In the genomic region with DNA sequence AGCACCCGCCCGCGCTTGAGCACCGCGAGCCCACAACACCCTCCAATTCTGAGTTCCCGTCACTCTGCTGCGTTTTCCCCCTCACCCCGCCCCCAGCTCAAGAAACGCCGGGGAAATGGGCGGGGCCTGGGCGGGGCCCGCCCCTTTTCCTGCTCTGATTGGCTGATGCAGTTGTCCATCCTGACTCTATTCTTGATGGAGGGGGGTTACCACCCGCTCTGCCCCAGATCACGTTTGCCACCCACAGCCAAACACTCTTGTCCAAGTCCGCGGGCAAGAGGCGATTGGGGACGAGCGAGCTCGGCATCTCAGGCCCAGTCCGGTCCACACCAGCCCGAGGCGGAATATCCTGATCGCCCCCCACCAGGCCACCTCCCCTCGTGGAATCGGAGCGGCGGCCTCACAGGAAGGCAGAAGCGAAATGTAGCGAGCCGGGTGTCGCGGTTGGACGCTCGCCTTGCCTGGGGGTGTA, we compare ENCODE assay signal across 8 mouse cellular contexts. TPM values are rescaled to one million over a fixed set of nuclear protein-coding genes. Genes with fewer than 3 reads are reported as not detected.
A peak's percentile ranks its signal among the peaks of the same experiment; 100 is the strongest.
DNase-seq lines count a peak whose midpoint lies in the region; ATAC-seq lines count a peak whose summit lies in the region.

No protein-coding gene starts in this region.

- DNase-seq in B cell, adult 2 months, result peak; percentile 95 to 96
- peak; percentile 98 for DNase-seq in brain, adult 2 months (ENCODE audit: low read depth, low spot score)
- peak; percentile 98 for DNase-seq in heart, embryonic 10.5 days (ENCODE audit: low spot score)
- DNase-seq in liver, result peak; percentile 96
- peak; percentile 88 to 95 for DNase-seq in spleen, postnatal 4 days (ENCODE audit: low spot score in 2 of 2)

- WGBS in heart, embryonic 10.5 days, result under 1% methylated on average over 36 of the region's 36 CpGs
- under 1% methylated on average over 36 of the region's 36 CpGs for WGBS in kidney, embryonic 15.5 days

- H3K9me3 ChIP-seq in heart, embryonic 10.5 days, result no peaks in the 10 kb centered on the region
- no peaks in the 10 kb centered on the region for H3K9me3 ChIP-seq in kidney, embryonic 15.5 days (replicated peaks)

- peak overlapping the region; percentile 69 for H3K9ac ChIP-seq in kidney, embryonic 15.5 days

- peak overlapping the region; percentile 94 for H3K27ac ChIP-seq in heart, embryonic 10.5 days
- H3K27ac ChIP-seq in kidney, embryonic 15.5 days, result peak overlapping the region; percentile 91

- H3K27me3 ChIP-seq in heart, embryonic 10.5 days (ENCODE audit: insufficient read depth, poor library complexity, severe bottlenecking), result 0 out of 2 replicates have a peak, but pooled peaks cover 4% of the 10 kb centered on the region
- no peaks in the 10 kb centered on the region for H3K27me3 ChIP-seq in kidney, embryonic 15.5 days

- H3K4me3 ChIP-seq in heart, embryonic 10.5 days, result peak overlapping the region; percentile 88
- H3K4me3 ChIP-seq in kidney, embryonic 15.5 days (replicated peaks), result peak overlapping the region; percentile 88

- peak; percentile 82 for ATAC-seq in erythroblast, adult 5-6 weeks (replicated peaks; ENCODE audit: low FRiP score, poor library complexity, severe bottlenecking)
- peak; percentile 94 for ATAC-seq in kidney, embryonic 15.5 days (replicated peaks; ENCODE audit: low FRiP score)
- peak; percentile 90 for ATAC-seq in monocyte, adult 5-6 weeks (replicated peaks; ENCODE audit: insufficient number of reproducible peaks, low FRiP score, low TSS enrichment, poor library complexity, severe bottlenecking)

- H3K36me3 ChIP-seq in heart, embryonic 10.5 days, result peaks cover 18% of the 10 kb centered on the region
- H3K36me3 ChIP-seq in kidney, embryonic 15.5 days, result peaks cover 21% of the 10 kb centered on the region

- peak overlapping the region; percentile 85 for H3K4me2 ChIP-seq in kidney, embryonic 15.5 days

- H3K4me1 ChIP-seq in heart, embryonic 10.5 days, result peaks cover 25% of the 10 kb centered on the region
- peaks cover 31% of the 10 kb centered on the region for H3K4me1 ChIP-seq in kidney, embryonic 15.5 days

RNA-seq across cellular contexts. Expression of a gene that starts 0.5 kb away (rescaled TPM):
- total RNA-seq in erythroblast, adult 5-6 weeks (2015; ENCODE audit: low replicate concordance), result 0.96 and 1.3 TPM in 2 replicates
- total RNA-seq in erythroblast, adult 5-6 weeks (2017; ENCODE audit: low replicate concordance), result 0.56 TPM in 1 of 2 replicates, not detected in the other
- polyA plus RNA-seq in heart, embryonic 10.5 days (2016; fragmentation: Nextera tagmentation; extraction: Ambion mirVana), result 8.8 and 9.6 TPM in 2 replicates
- 12.7 and 15.5 TPM in 2 replicates for polyA plus RNA-seq in kidney, embryonic 15.5 days (2015; fragmentation: Nextera tagmentation; extraction: Ambion mirVana)
- total RNA-seq in monocyte, adult 5-6 weeks (2017), result 8.2 to 13.5 TPM (median 11.8 TPM) in 3 replicates

RNA-seq across cellular contexts. Expression of a gene that starts 30.6 kb away (rescaled TPM):
- total RNA-seq in erythroblast, adult 5-6 weeks (2015; ENCODE audit: low replicate concordance), result not detected in 2 replicates
- total RNA-seq in erythroblast, adult 5-6 weeks (2017; ENCODE audit: low replicate concordance), result not detected in 2 replicates
- 2.1 and 3.1 TPM in 2 replicates for polyA plus RNA-seq in heart, embryonic 10.5 days (2016; fragmentation: Nextera tagmentation; extraction: Ambion mirVana)
- polyA plus RNA-seq in kidney, embryonic 15.5 days (2015; fragmentation: Nextera tagmentation; extraction: Ambion mirVana), result 2.1 and 2.3 TPM in 2 replicates
- total RNA-seq in monocyte, adult 5-6 weeks (2017), result not detected in 3 replicates

RNA-seq across cellular contexts. Expression of a gene that starts 39.2 kb away (rescaled TPM):
- total RNA-seq in erythroblast, adult 5-6 weeks (2015; ENCODE audit: low replicate concordance), result 9.0 and 11.3 TPM in 2 replicates
- 5.2 and 14.2 TPM in 2 replicates for total RNA-seq in erythroblast, adult 5-6 weeks (2017; ENCODE audit: low replicate concordance)
- 10.3 and 11.6 TPM in 2 replicates for polyA plus RNA-seq in heart, embryonic 10.5 days (2016; fragmentation: Nextera tagmentation; extraction: Ambion mirVana)
- 18.3 and 18.7 TPM in 2 replicates for polyA plus RNA-seq in kidney, embryonic 15.5 days (2015; fragmentation: Nextera tagmentation; extraction: Ambion mirVana)
- 58.1 to 84.6 TPM (median 62.1 TPM) in 3 replicates for total RNA-seq in monocyte, adult 5-6 weeks (2017)

Comparison
In these comparisons a context has a peak if more than half of its experiments do, and no peak if none do; other contexts are left out.
1. Peak in every context shown above with its lines: DNase-seq, ATAC-seq, H3K4me3 ChIP-seq and H3K27ac ChIP-seq.